Mouse (Mus musculus) frontal cortex, adult 2 months (tissue): ENCODE measurements around the gene Tsga8. TPM values are rescaled to one million over a fixed set of nuclear protein-coding genes. Genes with fewer than 3 reads are reported as not detected.

Source experiments
- DNase-seq, 2 experiments: peaks; one replicate each; pipeline ENCODE4 v3.0.0; 2022; ENCODE audit warnings: low spot score in 1 of 2; ENCODE audit errors: extremely low spot score in 1 of 2
- polyA plus RNA-seq: library from polyadenylated mRNA; depleted of rRNA; stranded (reverse); fragments of >200 nt; gene quantifications from 2 replicates; pipeline ENCODE4 v1.2.3, GENCODE M21; 2012; rRNA removed

The Tsga8 gene
- polyA plus RNA-seq = not detected in 2 replicates

DNA sequence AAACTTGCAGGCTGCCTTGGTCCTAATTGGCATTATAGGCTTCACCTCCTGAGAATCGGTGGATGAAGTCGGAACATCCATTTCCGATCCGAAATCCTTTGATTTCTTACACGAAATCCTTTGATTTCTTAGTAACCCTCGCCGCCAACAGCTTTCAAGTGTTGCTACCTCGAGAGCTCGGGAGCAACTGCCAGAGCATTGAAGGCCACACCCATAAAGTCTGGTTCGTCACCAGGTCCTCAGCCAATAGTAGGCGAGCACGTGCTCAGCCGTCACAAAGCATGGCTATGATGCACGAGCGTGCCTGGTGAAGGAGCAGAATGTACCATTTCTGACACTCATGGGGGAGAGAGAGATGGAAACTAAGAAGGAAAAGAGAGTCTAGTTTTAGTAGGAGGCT lies at the start of gene Tsga8:
Tsga8 (minus strand) TSS at position 327 of the 400 bp plus-strand sequence.
- no peak for DNase-seq
